Comparison of ENCODE assay signal across 20 mouse cellular contexts in genomic region chr10:67932780-67933179, GRCm38 (mm10).
"Had no signal": no experiment of that assay in that cellular context is flagged by ENCODE, and none has a peak within 500 bp of the region (broad histone marks: within the 10 kb centered on the region; RNA-seq: fewer than 3 reads in every experiment).

No protein-coding gene starts in this region.

- H3K4me3 ChIP-seq: intestine, embryonic 15.5 days; limb, embryonic 10.5 days; limb, embryonic 13.5 days; liver, embryonic 12.5 days; liver, embryonic 15.5 days; midbrain, embryonic 12.5 days; midbrain, embryonic 15.5 days; neural tube, embryonic 13.5 days had no signal

- H3K9me3 ChIP-seq: intestine, embryonic 15.5 days; limb, embryonic 10.5 days; limb, embryonic 13.5 days; liver, embryonic 12.5 days; liver, embryonic 15.5 days; midbrain, embryonic 15.5 days; neural tube, embryonic 13.5 days had no signal

- H3K27ac ChIP-seq: intestine, embryonic 15.5 days; limb, embryonic 10.5 days; limb, embryonic 13.5 days; liver, embryonic 12.5 days; liver, embryonic 15.5 days; macrophage; midbrain, embryonic 12.5 days; midbrain, embryonic 15.5 days; neural tube, embryonic 13.5 days had no signal

- ATAC-seq: intestine, embryonic 15.5 days; liver, embryonic 12.5 days; midbrain, embryonic 15.5 days had no signal

- H3K36me3 ChIP-seq: intestine, embryonic 15.5 days; limb, embryonic 10.5 days; limb, embryonic 13.5 days; liver, embryonic 12.5 days; liver, embryonic 15.5 days; midbrain, embryonic 12.5 days; midbrain, embryonic 15.5 days; neural tube, embryonic 13.5 days had no signal

- H3K4me1 ChIP-seq: intestine, embryonic 15.5 days; limb, embryonic 10.5 days; limb, embryonic 13.5 days; liver, embryonic 12.5 days; liver, embryonic 15.5 days; midbrain, embryonic 12.5 days; midbrain, embryonic 15.5 days; neural tube, embryonic 13.5 days had no signal

- H3K27me3 ChIP-seq: intestine, embryonic 15.5 days; limb, embryonic 13.5 days; liver, embryonic 12.5 days; liver, embryonic 15.5 days; midbrain, embryonic 12.5 days; midbrain, embryonic 15.5 days; neural tube, embryonic 13.5 days had no signal

- H3K9ac ChIP-seq: intestine, embryonic 15.5 days; limb, embryonic 13.5 days; liver, embryonic 12.5 days; liver, embryonic 15.5 days; midbrain, embryonic 12.5 days; midbrain, embryonic 15.5 days; neural tube, embryonic 13.5 days had no signal

- H3K4me2 ChIP-seq: intestine, embryonic 15.5 days; limb, embryonic 13.5 days; liver, embryonic 12.5 days; liver, embryonic 15.5 days; midbrain, embryonic 12.5 days; midbrain, embryonic 15.5 days; neural tube, embryonic 13.5 days had no signal

- DNase-seq: kidney, adult 11 months; kidney, adult 9 months; kidney, postnatal 14 days; kidney, postnatal 4 days; liver; lung, adult 2 months; retina, postnatal 1 day; right cerebral cortex, postnatal 25 days; spleen, adult 18-20 months; thymus, adult 18-20 months; thymus, postnatal 36 days had no signal
